Mouse (Mus musculus) forebrain, embryonic 16.5 days (tissue): ENCODE measurements around the gene Ldah. TPM values are rescaled to one million over a fixed set of nuclear protein-coding genes. Genes with fewer than 3 reads are reported as not detected.

Source experiments
- ATAC-seq: fragments of 200-750 bp; cut with Nextera tagmentation; 2 replicates; pipeline ENCODE4 v1.8.0; 2017; ENCODE audit warnings: mild to moderate bottlenecking, moderate library complexity
- H3K27ac ChIP-seq: fragments of 300-500 bp; sonication (generic); 2 replicates; pipeline ENCODE4 v1.5.1; 2014; ENCODE audit warnings: low read length, control low read depth
- H3K27me3 ChIP-seq: fragments of 300-500 bp; sonication (generic); replicated peaks from 2 replicates; pipeline ENCODE4 v1.6.1; 2014; ENCODE audit warnings: low read length; ENCODE audit not compliant: control insufficient read depth, insufficient read depth
- H3K36me3 ChIP-seq: fragments of 300-500 bp; sonication (generic); 2 replicates; pipeline ENCODE4 v1.6.1; 2014; ENCODE audit not compliant: control insufficient read depth, insufficient read depth
- H3K4me1 ChIP-seq: fragments of 300-500 bp; sonication (generic); replicated peaks from 2 replicates; pipeline ENCODE4 v1.6.1; 2014; ENCODE audit warnings: low read length; ENCODE audit not compliant: control insufficient read depth, insufficient read depth
- H3K4me2 ChIP-seq: fragments of 300-500 bp; sonication (generic); 2 replicates; pipeline ENCODE4 v1.6.1; 2014; ENCODE audit warnings: mild to moderate bottlenecking, low read length, control low read depth
- H3K4me3 ChIP-seq: fragments of 300-500 bp; sonication (generic); replicated peaks from 2 replicates; pipeline ENCODE4 v1.5.1; 2014; ENCODE audit warnings: mild to moderate bottlenecking, low read length, control low read depth
- H3K9ac ChIP-seq: fragments of 300-500 bp; sonication (generic); replicated peaks from 2 replicates; pipeline ENCODE4 v1.6.1; 2014; ENCODE audit warnings: low read depth, low read length, control low read depth
- H3K9me3 ChIP-seq: fragments of 300-500 bp; sonication (generic); 2 replicates; pipeline ENCODE4 v1.6.1; 2016; ENCODE audit warnings: low read length; ENCODE audit not compliant: control insufficient read depth
- WGBS: fragments of 180-500 bp; shearing (Covaris S2); extraction: QIAGEN DNeasy Blood & Tissue Kit; methylation state at CpG from one replicate; pipeline ENCODE4 v1.1.7; 2014; 5-methylcytosine and 5-hydroxymethylcytosine counted together
- polyA plus RNA-seq: library from polyadenylated mRNA; unstranded; fragments of >200 nt; fragmentation: Nextera tagmentation; extraction: Ambion mirVana; gene quantifications from 2 replicates; pipeline ENCODE4 v1.2.1, GENCODE M21; 2015

Ldah gene
- polyA plus RNA-seq, 1 experiment from 2014 or later: 89.2 TPM

DNA sequence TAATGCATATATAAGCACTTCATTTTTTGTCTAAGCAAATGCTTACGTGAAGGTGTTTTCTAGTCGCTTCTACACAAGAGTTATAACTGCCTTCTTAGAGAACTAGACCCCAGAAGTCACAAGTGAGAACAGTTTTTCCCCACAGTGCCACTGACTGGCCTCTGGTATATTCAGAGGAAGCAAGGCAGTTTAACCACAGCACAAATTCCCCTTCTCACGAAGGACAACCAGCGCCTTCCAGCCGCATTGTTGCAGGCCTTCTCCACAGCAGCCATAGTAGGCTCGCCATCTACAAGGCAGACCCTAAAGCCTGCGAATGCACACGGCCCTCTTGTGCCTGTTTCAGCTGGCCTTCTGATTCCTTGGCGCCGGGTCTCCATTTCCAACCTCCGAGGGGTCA, 61.7 kb downstream of the Ldah start:
- no peak overlapping the region for H3K9ac ChIP-seq
- H3K4me2 ChIP-seq: no peak overlapping the region
- H3K4me3 ChIP-seq: no peak overlapping the region
- no peaks in the 10 kb centered on the region for H3K4me1 ChIP-seq
- no peak overlapping the region for H3K27ac ChIP-seq
- no peaks in the 10 kb centered on the region for H3K27me3 ChIP-seq
- no peaks in the 10 kb centered on the region for H3K36me3 ChIP-seq
- 95% methylated on average over 11 of the region's 11 CpGs for WGBS
- ATAC-seq: no peak
- H3K9me3 ChIP-seq: no peaks in the 10 kb centered on the region

DNA sequence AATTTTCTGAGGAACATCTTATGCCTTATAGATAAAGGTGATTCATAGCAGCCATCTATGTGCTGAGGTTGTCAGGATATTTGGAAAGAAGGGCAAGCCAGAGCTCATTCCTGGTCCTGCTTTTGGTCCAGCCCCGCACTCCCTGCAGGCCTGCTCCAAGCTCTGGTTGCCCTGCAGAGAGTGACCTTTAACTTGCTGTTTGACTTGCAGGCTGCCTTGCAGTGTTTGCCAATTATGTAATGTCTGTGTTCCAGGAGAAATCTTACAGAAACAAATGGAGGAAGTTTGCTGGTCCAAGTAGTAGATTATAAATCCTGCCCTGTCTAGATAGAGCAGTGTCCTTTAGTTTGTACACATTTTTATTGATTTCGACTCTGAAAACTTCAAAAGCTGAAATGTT, 63.5 kb downstream of the Ldah start:
- Histone ChIP-seq H3K9me3 (no peaks in the 10 kb centered on the region), H3K27me3 (no peaks in the 10 kb centered on the region), H3K36me3 (no peaks in the 10 kb centered on the region), H3K27ac (no peak overlapping the region), H3K4me1 (no peaks in the 10 kb centered on the region), H3K4me3 (no peak overlapping the region), H3K9ac (no peak overlapping the region), H3K4me2 (no peak overlapping the region)
- ATAC-seq: no peak
- WGBS: 94% methylated on average over 2 of the region's 2 CpGs

DNA sequence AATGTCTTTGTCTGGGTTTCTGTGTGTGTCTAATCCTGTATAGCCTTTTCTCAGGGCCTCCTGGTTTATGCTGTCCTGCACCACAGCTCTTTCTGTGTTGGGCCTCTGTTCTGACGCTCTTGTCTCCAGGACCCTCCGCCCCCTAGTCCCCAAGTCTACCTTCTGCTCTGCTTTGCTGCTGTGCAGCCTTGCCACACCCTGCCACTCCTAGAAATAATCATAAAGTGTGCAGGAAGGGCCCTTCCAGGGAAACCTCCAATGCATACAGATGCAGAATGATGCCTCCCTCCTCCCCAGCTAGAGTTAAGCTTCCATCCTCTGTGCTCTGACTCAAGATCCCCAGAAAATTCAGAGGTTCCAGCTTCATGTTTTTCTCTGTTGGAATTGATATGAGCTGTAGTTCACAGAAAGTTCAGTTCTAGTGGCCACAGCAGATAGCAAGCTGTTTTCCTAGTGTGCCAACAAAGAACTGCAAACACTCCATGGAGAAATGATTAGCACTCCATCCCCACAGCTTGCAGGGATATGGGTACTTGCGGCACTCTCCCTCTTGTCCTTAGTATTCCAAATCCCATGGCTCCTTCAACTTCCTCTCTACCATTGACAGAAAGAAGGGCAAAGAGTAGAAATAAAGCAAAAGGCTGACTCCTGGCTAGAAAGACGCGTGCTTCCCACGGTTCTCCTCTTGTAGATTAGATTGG, 65.7 kb downstream of the Ldah start:
- H3K27ac ChIP-seq: no peak overlapping the region
- no peak overlapping the region for H3K9ac ChIP-seq
- ATAC-seq: no peak
- no peak overlapping the region for H3K4me3 ChIP-seq
- H3K4me1 ChIP-seq: no peaks in the 10 kb centered on the region
- WGBS: 97% methylated on average over 6 of the region's 6 CpGs
- no peaks in the 10 kb centered on the region for H3K36me3 ChIP-seq
- no peak overlapping the region for H3K4me2 ChIP-seq
- no peaks in the 10 kb centered on the region for H3K27me3 ChIP-seq
- H3K9me3 ChIP-seq: no peaks in the 10 kb centered on the region

DNA sequence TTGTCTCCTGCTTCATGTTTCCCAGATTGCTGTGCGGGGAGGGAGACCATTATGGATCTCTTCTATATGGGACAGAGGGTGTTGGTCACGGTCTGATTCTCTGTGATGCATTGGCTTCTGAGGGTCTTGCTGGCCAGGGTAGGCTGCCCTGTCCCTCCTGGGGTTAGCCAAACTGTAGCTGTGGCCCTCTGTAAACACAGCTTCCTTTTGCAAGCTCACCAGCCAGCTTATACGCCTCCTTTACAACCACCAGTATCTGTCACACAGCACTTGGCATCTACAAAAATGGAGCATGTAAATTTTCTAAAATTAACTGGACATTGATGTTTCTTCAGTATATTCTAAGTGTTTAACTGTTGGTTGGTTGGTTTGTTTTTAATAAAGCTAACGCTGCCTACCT, 67.5 kb downstream of the Ldah start:
- ATAC-seq: no peak
- H3K4me2 ChIP-seq: no peak overlapping the region
- no peaks in the 10 kb centered on the region for H3K4me1 ChIP-seq
- no peaks in the 10 kb centered on the region for H3K27me3 ChIP-seq
- no peak overlapping the region for H3K4me3 ChIP-seq
- H3K27ac ChIP-seq: no peak overlapping the region
- no peak overlapping the region for H3K9ac ChIP-seq
- 92% methylated on average over 4 of the region's 4 CpGs for WGBS
- no peaks in the 10 kb centered on the region for H3K9me3 ChIP-seq
- no peaks in the 10 kb centered on the region for H3K36me3 ChIP-seq

DNA sequence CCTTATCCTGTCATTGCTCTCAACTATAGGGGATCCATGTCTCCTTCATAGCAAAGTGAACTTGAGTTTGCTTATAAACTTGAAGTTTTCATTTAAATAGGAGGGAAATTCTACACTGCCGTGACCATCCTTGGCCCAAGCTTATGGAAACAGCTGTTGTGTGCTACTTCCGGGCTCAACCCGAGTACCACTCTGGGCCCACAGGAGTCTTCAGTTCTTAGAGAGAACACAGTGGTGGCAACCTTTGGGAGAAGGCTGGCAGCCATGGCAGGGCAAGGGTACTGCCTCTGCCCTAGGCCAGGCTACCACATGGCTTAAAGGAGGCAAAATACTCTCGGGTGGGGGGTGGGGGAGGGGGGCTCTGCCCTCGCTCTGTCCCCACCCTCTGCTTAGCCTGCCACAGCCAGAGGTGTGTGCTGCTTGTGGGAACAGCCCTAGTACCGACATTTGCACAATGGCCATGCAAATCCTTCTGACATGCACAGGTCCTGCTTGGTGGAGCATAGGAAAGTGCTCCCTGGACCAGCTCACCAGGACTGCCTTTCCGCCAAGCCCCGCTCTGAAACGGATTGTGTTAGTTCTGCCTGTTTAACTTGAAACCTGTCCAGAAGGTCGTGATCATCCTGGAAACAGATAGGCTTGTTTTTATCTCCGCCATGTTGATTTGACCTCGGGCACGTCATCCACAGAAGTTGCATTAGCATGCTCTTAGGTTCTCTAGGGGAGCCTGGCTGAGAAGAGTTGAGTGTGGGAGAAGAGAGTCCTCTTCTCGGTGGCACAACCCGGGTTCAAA, 73.5 kb downstream of the Ldah start:
- Histone ChIP-seq H3K27me3 (no peaks in the 10 kb centered on the region), H3K36me3 (no peaks in the 10 kb centered on the region), H3K4me1 (no peaks in the 10 kb centered on the region), H3K9ac (no peak overlapping the region), H3K9me3 (no peaks in the 10 kb centered on the region), H3K4me3 (no peak overlapping the region), H3K4me2 (no peak overlapping the region), H3K27ac (no peak overlapping the region)
- no peak for ATAC-seq
- 87% methylated on average over 15 of the region's 15 CpGs for WGBS

DNA sequence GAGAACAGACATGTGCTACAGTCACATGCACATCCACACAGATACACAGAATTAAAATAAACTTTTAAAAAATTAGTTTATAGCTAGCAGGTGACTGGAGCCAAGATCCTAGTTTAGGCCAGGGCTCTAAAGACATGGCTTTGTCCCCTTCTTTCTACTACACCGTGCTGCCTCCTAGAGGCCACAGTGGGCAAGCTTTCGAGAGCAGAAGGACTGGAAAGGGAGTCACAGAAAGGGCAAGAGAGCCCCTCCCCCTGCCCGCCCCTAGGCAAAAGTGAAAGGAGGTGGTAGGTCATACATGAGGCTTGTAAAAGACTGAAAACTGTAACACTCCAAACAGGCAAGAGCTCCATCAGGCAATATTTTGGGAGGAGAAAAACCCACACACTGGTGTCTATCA, 80.1 kb downstream of the Ldah start:
- H3K4me3 ChIP-seq: no peak overlapping the region
- no peak overlapping the region for H3K27ac ChIP-seq
- no peak for ATAC-seq
- no peak overlapping the region for H3K4me2 ChIP-seq
- WGBS: 67% methylated on average over 3 of the region's 3 CpGs
- H3K27me3 ChIP-seq: no peaks in the 10 kb centered on the region
- H3K4me1 ChIP-seq: peaks cover 8% of the 10 kb centered on the region
- no peak overlapping the region for H3K9ac ChIP-seq
- no peaks in the 10 kb centered on the region for H3K9me3 ChIP-seq
- no peaks in the 10 kb centered on the region for H3K36me3 ChIP-seq

DNA sequence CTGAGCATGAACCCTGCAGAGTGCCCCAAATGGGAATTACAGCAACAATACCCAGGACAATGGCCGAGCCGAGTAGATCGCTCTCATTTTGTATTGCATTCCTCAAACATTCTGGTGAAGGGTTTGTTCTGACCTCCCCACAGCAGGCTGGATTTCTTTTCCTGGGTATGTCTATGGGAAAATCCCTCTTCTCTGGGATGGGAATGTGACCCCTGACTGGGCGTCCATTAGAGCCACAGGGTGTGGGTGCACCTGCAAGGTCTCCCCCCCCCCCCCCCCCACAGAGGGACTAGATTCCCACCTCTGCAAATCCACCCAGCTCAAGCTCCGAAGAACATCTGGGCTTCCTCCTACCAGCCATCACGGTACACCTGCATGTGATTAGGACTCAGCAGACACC, 81.2 kb downstream of the Ldah start:
- Histone ChIP-seq H3K4me3 (no peak overlapping the region), H3K4me1 (peaks cover 8% of the 10 kb centered on the region), H3K27me3 (no peaks in the 10 kb centered on the region), H3K4me2 (no peak overlapping the region), H3K27ac (no peak overlapping the region), H3K9me3 (no peaks in the 10 kb centered on the region), H3K36me3 (no peaks in the 10 kb centered on the region), H3K9ac (no peak overlapping the region)
- no peak for ATAC-seq
- WGBS: 71% methylated on average over 6 of the region's 6 CpGs

DNA sequence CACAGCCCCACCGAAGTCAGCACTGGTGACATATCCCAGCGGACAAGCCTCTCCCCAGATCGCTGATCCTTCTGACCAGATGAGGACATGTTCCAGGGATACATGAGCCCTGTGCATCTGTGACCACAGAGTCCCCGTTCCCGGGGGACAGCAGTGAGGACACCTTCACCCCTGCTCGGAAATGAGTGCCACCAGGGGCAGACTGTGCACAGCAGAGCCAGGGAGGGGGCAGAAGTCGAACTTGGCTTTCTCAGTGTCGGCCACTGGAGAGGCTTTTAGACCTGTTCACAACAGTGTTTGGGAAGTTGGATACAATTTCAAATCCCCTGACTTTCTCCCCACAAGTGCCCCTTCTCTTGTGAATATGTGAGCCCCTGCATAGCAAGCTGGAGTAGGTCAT, 81.6 kb downstream of the Ldah start:
- Histone ChIP-seq H3K9me3 (no peaks in the 10 kb centered on the region), H3K27me3 (no peaks in the 10 kb centered on the region), H3K27ac (no peak overlapping the region), H3K4me3 (no peak overlapping the region), H3K36me3 (no peaks in the 10 kb centered on the region), H3K9ac (no peak overlapping the region), H3K4me1 (peaks cover 8% of the 10 kb centered on the region), H3K4me2 (no peak overlapping the region)
- 86% methylated on average over 8 of the region's 8 CpGs for WGBS
- no peak for ATAC-seq

DNA sequence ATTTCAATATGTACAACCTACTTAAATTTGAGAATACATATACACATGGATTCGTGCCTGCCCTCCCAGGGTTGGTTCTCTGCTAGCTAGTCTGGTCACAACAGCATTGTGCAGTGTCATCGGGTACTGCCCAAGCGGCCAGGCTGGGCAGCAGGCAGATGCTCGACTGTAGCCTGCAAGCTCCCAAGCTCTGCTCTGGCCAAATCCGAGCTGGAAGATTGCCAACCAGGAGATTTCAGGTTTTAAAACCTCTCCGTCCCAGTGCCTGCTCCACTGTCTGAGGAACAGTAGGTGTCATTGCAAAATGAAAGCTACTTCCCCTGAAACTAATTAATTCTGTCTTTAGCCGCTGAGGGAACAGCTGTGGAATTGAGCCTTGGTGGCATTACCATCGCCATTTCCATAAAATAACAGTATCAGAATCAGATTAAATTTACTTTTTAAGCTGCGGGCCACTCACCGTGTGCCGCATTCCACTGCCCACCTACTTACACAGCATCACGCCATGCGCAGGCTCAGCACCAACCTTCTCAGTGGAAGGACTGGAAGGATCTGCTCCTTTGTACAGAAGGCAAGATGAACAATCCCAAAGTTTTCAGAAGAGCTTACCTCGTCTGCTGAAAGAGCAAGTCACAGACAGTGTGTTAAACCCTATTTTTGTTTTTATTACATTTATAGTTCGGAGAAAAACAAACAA, 83.4 kb downstream of the Ldah start:
- WGBS: 26% methylated on average over 15 of the region's 15 CpGs
- peak; percentile 70 for ATAC-seq
- H3K4me1 ChIP-seq: peaks cover 8% of the 10 kb centered on the region
- H3K27ac ChIP-seq: no peak overlapping the region
- H3K9me3 ChIP-seq: no peaks in the 10 kb centered on the region
- H3K36me3 ChIP-seq: no peaks in the 10 kb centered on the region
- H3K27me3 ChIP-seq: peaks cover 8% of the 10 kb centered on the region
- peak overlapping the region; percentile 43 for H3K4me2 ChIP-seq
- H3K4me3 ChIP-seq: no peak overlapping the region; the same call in 1 of the 2 replicates
- no peak overlapping the region for H3K9ac ChIP-seq
